Mouse (Mus musculus) stomach, postnatal 0 days (tissue): ENCODE measurements around the gene Ifit3. TPM values are rescaled to one million over a fixed set of nuclear protein-coding genes. Genes with fewer than 3 reads are reported as not detected.
"Not testable (repeated sequence)": the region's sequence is repeated elsewhere in the genome, so short reads cannot be mapped to it uniquely, and the experiment has no call there.

Experiments
- ATAC-seq: fragments of 200-750 bp; cut with Nextera tagmentation; 2 replicates; pipeline ENCODE4 v1.8.0; 2017; ENCODE audit not compliant: low FRiP score, low TSS enrichment
- DNase-seq: peaks from one replicate; pipeline ENCODE4 v3.0.0-alpha.2; 2016; ENCODE audit warnings: low spot score
- H3K27ac ChIP-seq: fragments of 300-500 bp; sonication (generic); replicated peaks from 2 replicates; pipeline ENCODE4 v1.5.1; 2014; ENCODE audit warnings: mild to moderate bottlenecking, control low read depth
- H3K27me3 ChIP-seq: fragments of 300-500 bp; sonication (generic); 2 replicates; pipeline ENCODE4 v1.6.1; 2014; ENCODE audit warnings: low read length; ENCODE audit not compliant: control insufficient read depth, insufficient read depth
- H3K36me3 ChIP-seq: fragments of 300-500 bp; sonication (generic); 2 replicates; pipeline ENCODE4 v1.6.1; 2014; ENCODE audit warnings: low read length, mixed read lengths; ENCODE audit not compliant: control insufficient read depth, insufficient read depth
- H3K4me1 ChIP-seq: fragments of 300-500 bp; sonication (generic); replicated peaks from 2 replicates; pipeline ENCODE4 v1.6.1; 2014; ENCODE audit warnings: antibody characterized with exemption; ENCODE audit not compliant: control insufficient read depth, insufficient read depth
- H3K4me2 ChIP-seq: fragments of 300-500 bp; sonication (generic); replicated peaks from 2 replicates; pipeline ENCODE4 v1.6.1; 2014; ENCODE audit warnings: low read depth, mild to moderate bottlenecking, control low read depth, moderate library complexity
- H3K4me3 ChIP-seq: fragments of 300-500 bp; sonication (generic); 2 replicates; pipeline ENCODE4 v1.5.1; 2014; ENCODE audit warnings: low read depth, low read length, control low read depth
- H3K9ac ChIP-seq: fragments of 300-500 bp; sonication (generic); 2 replicates; pipeline ENCODE4 v1.6.1; 2014; ENCODE audit warnings: mild to moderate bottlenecking, low read length, control low read depth, mixed read lengths
- H3K9me3 ChIP-seq: fragments of 300-500 bp; sonication (generic); 2 replicates; pipeline ENCODE4 v1.6.1; 2016; ENCODE audit warnings: low read length; ENCODE audit not compliant: control insufficient read depth
- CTCF ChIP-seq: IDR thresholded peaks from 2 replicates; pipeline ENCODE4 v1.5.1; 2016; ENCODE audit warnings: antibody characterized with exemption, low read depth, mild to moderate bottlenecking, moderate library complexity
- EP300 ChIP-seq: optimal IDR thresholded peaks from 2 replicates; pipeline ENCODE3; 2016; ENCODE audit warnings: antibody characterized with exemption
- WGBS: fragments of 180-500 bp; shearing (Covaris S2); extraction: QIAGEN DNeasy Blood & Tissue Kit; methylation state at CpG from one replicate; pipeline ENCODE4 v1.1.7; 2014; 5-methylcytosine and 5-hydroxymethylcytosine counted together
- polyA plus RNA-seq: library from polyadenylated mRNA; unstranded; fragments of >200 nt; fragmentation: Nextera tagmentation; extraction: Ambion mirVana; gene quantifications from 2 replicates; pipeline ENCODE4 v1.2.1, GENCODE M21; 2015

The Ifit3 gene
- polyA plus RNA-seq, 1 experiment from 2014 or later = 2.7 TPM

DNA sequence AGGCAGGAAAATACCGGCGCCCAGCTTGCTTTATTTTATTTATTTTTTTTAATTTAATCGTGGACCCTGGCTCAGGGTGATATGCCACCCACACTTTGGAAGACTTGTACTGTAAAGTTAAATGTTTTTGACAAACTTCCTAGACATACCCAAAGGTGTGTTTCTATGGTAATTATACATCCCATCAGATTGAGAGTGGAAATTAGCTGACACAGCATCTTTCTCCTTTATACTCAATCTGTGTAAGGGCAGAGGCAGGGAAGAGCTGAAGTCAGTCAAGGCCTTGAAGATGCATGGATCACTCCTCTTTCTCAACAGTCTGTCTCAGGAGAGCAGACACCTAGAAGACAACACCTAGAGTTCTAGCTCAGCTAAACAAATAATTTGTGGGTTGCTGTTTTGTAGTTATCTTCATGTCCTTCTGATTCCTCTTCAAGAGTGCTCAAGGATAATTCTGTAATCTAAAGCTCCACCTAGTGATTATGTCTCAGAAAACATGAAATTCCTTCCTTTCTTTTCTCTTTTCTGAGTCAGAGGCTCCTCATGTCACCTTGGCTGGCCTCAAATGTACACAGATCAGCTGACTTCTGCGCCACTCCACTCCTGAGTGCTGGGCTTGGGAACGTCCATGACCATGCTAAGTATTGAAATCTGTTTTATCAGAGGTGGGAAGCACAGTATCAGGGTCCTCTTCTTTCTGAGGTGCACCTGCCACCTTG is 2.6 kb downstream of the Ifit3 start:
- TF ChIP-seq CTCF = peak; percentile 27
- DNase-seq, H3K4me1 ChIP-seq, H3K9ac ChIP-seq, H3K4me2 ChIP-seq, H3K9me3 ChIP-seq, H3K27me3 ChIP-seq, H3K27ac ChIP-seq, ATAC-seq, H3K36me3 ChIP-seq, H3K4me3 ChIP-seq: not testable (repeated sequence)
- 62% methylated on average over 5 of the region's 5 CpGs for WGBS

DNA sequence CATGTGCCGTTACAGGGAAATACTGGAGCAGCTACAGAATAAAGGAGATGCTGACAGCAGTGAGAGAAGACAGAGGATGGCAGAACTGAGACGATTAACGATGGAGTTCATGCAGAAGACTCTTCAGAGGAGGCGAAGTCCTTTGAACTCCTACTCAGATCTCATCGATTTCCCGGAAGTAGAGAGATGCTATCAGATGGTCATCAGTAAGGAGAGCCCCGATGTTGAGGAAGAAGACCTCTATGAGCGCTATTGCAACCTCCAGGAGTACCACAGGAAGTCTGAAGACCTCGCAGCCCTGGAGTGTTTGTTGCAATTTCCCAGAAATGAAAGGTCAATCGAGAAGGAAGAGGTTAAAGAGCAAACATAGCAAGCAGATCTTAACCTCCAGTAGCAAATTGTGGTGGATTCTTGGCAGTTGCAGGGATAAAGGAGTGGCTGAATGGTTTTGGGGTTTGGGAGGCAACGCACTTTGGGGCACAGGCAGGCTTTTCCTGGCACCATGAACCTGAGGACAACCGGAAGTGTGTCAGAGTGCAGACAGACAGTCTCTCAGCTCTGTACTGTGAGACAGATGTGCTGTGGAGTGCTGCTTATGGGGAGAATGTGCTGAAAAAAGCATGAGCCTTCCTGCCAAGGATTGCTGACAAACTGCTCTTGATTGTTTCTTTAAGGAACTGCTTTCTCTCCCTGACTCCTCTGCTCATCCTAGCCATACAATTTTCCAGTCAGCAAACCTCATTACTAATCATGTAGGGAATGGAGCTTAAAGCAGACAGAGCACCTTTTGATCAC is 4.8 kb downstream of the Ifit3 start:
- H3K4me1 ChIP-seq, H3K9ac ChIP-seq, H3K36me3 ChIP-seq, H3K27me3 ChIP-seq, H3K9me3 ChIP-seq, H3K4me2 ChIP-seq, H3K4me3 ChIP-seq, ATAC-seq, H3K27ac ChIP-seq, DNase-seq: not testable (repeated sequence)
- 71% methylated on average over 6 of the region's 12 CpGs for WGBS

DNA sequence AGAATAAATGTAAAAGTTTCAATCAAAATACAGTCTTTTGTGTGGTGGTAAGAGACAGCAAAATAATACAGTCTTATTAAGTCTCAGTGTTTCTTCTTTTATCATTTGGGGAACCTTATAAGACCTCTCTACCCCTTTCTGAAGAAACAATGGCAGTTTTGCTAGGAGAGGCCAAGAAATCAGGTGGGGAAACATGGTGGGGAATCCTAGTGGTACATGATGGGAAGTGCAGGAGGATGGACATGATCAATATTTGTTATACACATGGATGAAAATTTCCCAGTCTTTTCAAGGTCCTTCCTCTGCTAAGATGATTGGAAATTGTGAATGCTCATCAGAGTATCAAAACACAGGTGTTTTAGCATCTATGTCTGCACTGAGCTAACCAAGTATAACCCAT is 5.6 kb downstream of the Ifit3 start:
- Histone ChIP-seq H3K27ac (no peak overlapping the region), H3K9ac (no peak overlapping the region), H3K4me3 (no peak overlapping the region), H3K36me3 (no peaks in the 10 kb centered on the region), H3K9me3 (no peaks in the 10 kb centered on the region), H3K4me1 (no peaks in the 10 kb centered on the region), H3K4me2 (no peak overlapping the region), H3K27me3 (no peaks in the 10 kb centered on the region)
- DNase-seq (no peak), ATAC-seq (no peak)
- TF ChIP-seq CTCF = peak; percentile 38; the same call in 1 of the 2 replicates
- TF ChIP-seq EP300 = no peak

DNA sequence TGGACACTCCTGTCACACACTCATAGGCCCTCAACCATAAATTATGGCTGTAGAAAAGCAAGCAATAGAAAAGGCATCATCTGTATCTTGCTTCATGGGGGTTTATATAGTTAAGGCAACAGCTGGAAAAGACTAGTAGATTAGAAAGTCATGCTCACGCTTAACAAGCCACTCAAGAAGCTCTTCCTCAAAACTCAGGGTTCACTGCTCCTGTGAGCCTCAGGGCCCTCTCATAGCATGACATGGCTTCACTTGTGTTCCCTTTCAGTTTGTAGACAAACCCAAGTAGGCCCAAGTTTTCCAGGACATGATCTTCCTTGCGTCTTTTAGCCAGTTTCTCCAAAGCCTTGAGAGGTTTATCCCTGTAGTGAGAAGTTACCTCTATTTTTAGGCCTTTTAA is 10.1 kb downstream of the Ifit3 start:
- Histone ChIP-seq H3K4me3 (no peak overlapping the region), H3K36me3 (no peaks in the 10 kb centered on the region), H3K9ac (no peak overlapping the region), H3K9me3 (no peaks in the 10 kb centered on the region), H3K4me1 (0 out of 2 replicates have a peak, but pooled peaks cover 2% of the 10 kb centered on the region), H3K4me2 (no peak overlapping the region), H3K27me3 (no peaks in the 10 kb centered on the region), H3K27ac (no peak overlapping the region)
- no peak for ATAC-seq
- WGBS = 85% methylated on average over 2 of the region's 2 CpGs
- TF ChIP-seq CTCF = no peak
- no peak for TF ChIP-seq EP300
- DNase-seq = no peak

DNA sequence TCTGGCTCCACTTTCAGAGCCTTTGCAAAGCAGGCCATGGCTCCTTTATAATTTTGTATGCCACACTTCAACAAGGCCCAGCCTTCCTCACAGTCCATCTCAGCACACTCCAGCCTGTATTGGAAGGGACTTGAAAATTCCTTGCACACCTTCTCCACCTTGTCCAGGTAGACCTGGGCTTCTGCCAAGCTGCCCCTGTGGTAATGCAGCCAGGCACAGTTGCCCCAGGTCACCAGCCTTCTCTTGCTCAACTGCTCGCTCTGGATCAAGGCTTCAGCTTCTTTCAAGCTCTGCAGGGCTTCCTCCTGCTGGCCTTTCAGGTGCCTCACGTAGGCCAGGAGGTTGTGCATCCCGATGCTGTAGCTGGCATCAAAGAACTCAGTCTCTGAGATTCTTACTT is 11.2 kb downstream of the Ifit3 start:
- H3K36me3 ChIP-seq, H3K4me2 ChIP-seq, H3K9me3 ChIP-seq, H3K27ac ChIP-seq, DNase-seq, H3K9ac ChIP-seq, H3K27me3 ChIP-seq, H3K4me3 ChIP-seq, H3K4me1 ChIP-seq, ATAC-seq: not testable (repeated sequence)
- 77% methylated on average over 3 of the region's 3 CpGs for WGBS

DNA sequence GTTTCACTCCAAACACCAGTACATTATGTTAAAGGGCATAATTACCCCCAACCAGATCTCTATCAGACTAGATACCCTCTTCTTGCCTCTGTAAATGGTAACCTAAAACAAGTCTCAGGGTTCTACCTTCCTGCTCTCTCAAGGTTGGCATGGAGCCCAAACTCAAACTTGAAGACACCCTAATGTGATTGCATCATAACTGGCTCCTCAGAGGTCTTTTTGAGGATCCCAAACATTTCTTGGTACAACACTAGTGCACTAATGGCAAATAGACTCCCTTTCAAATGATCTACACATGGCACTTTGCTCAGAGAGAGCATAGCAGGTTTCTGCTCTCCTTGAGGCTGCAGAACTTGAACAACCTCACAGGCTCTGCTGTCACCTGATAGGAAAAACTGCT is 13.5 kb downstream of the Ifit3 start:
- H3K4me3 ChIP-seq = no peak overlapping the region
- 0 out of 2 replicates have a peak, but pooled peaks cover 2% of the 10 kb centered on the region for H3K4me1 ChIP-seq
- ATAC-seq = no peak
- no peak for DNase-seq
- no peaks in the 10 kb centered on the region for H3K9me3 ChIP-seq
- no peaks in the 10 kb centered on the region for H3K27me3 ChIP-seq
- TF ChIP-seq CTCF = no peak
- TF ChIP-seq EP300 = no peak
- H3K27ac ChIP-seq = no peak overlapping the region
- no peaks in the 10 kb centered on the region for H3K36me3 ChIP-seq
- H3K9ac ChIP-seq = no peak overlapping the region
- no peak overlapping the region for H3K4me2 ChIP-seq
